In the genomic region with DNA sequence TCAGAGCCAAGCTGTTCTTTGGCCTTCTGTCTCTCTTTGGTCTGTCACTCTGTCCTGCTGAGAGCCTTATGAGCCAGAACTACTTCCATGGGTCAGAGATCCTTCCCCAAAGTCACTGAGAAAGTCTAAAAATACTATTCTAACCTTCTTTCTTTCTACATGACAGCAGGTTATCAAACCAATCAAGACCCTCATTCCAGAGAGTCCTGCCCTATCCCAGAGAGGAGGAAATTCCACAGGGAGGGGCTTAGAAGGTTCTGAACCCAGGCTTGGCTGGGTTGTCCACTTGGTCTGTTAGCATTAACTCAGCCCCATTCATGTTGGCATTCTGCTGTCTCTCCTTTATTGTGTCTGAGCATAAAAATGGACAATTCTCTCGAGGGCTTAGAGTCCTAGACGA, we compare ENCODE assay signal across 17 mouse cellular contexts. TPM values are rescaled to one million over a fixed set of nuclear protein-coding genes. Genes with fewer than 3 reads are reported as not detected.
A peak's percentile ranks its signal among the peaks of the same experiment; 100 is the strongest.
DNase-seq lines count a peak whose midpoint lies in the region; ATAC-seq lines count a peak whose summit lies in the region.
"Had no signal": no experiment of that assay in that cellular context is flagged by ENCODE, and none has a peak within 500 bp of the region (broad histone marks: within the 10 kb centered on the region; RNA-seq: fewer than 3 reads in every experiment).

No protein-coding gene starts in this region.

- H3K9me3 ChIP-seq in heart, embryonic 10.5 days: no peaks in the 10 kb centered on the region
- H3K9me3 ChIP-seq in liver, embryonic 11.5 days (ENCODE audit: control insufficient read depth, low read length): no peaks in the 10 kb centered on the region
- H3K9me3 ChIP-seq in liver, embryonic 15.5 days (replicated peaks): no peaks in the 10 kb centered on the region
- H3K9me3 ChIP-seq in intestine, embryonic 15.5 days: no peaks in the 10 kb centered on the region
- H3K9me3 ChIP-seq: embryonic facial prominence, embryonic 12.5 days; forebrain, embryonic 15.5 days; hindbrain, embryonic 13.5 days had no signal

- WGBS in heart, embryonic 10.5 days: 73% methylated on average over 2 of the region's 2 CpGs
- WGBS in liver, embryonic 11.5 days: 76% methylated on average over 2 of the region's 2 CpGs
- 62% methylated on average over 2 of the region's 2 CpGs for WGBS in liver, embryonic 15.5 days (ENCODE audit: insufficient replicate concordance)
- WGBS in intestine, embryonic 15.5 days: 53% methylated on average over 2 of the region's 2 CpGs

- H3K27me3 ChIP-seq in heart, embryonic 10.5 days (ENCODE audit: insufficient read depth, poor library complexity, severe bottlenecking): no peaks in the 10 kb centered on the region
- no peaks in the 10 kb centered on the region for H3K27me3 ChIP-seq in liver, embryonic 11.5 days (replicated peaks; ENCODE audit: control insufficient read depth, insufficient read depth, low read length)
- no peaks in the 10 kb centered on the region for H3K27me3 ChIP-seq in liver, embryonic 15.5 days
- no peaks in the 10 kb centered on the region for H3K27me3 ChIP-seq in intestine, embryonic 15.5 days (replicated peaks)
- H3K27me3 ChIP-seq: embryonic facial prominence, embryonic 12.5 days; forebrain, embryonic 15.5 days; hindbrain, embryonic 13.5 days had no signal

- DNase-seq in heart, embryonic 10.5 days (ENCODE audit: low spot score): no peak
- no peak for DNase-seq in heart, postnatal 25 days (ENCODE audit: low spot score)
- no peak for DNase-seq in liver, embryonic 11.5 days (ENCODE audit: low spot score)
- DNase-seq in liver: no peak
- no peak for DNase-seq in right cerebral cortex, postnatal 36 days (ENCODE audit: low spot score in 2 of 2)
- DNase-seq: adrenal gland, postnatal 10 days; cerebellum, adult 11-12 months; cerebellum, adult 9-10 months; cerebellum, postnatal 25 days; gastrocnemius, postnatal 10 days; heart, adult 2 months; heart, postnatal 10 days had no signal

- no peak for ATAC-seq in liver, embryonic 11.5 days (replicated peaks; ENCODE audit: low FRiP score)
- ATAC-seq in liver, embryonic 15.5 days (ENCODE audit: insufficient read depth): no peak
- ATAC-seq in intestine, embryonic 15.5 days: no peak
- ATAC-seq: forebrain, embryonic 15.5 days had no signal

- H3K27ac ChIP-seq in heart, embryonic 10.5 days: peak overlapping the region; percentile 62
- 0 out of 2 replicates have a peak overlapping the region, but pooled peaks have one; percentile 11 for H3K27ac ChIP-seq in liver, embryonic 11.5 days (ENCODE audit: low read depth, low read length)
- peak overlapping the region; percentile 95 for H3K27ac ChIP-seq in liver, embryonic 15.5 days (replicated peaks)
- H3K27ac ChIP-seq in intestine, embryonic 15.5 days: no peak overlapping the region
- H3K27ac ChIP-seq: embryonic facial prominence, embryonic 12.5 days; forebrain, embryonic 15.5 days; heart, adult 2 months; hindbrain, embryonic 13.5 days had no signal

- peaks cover 38% of the 10 kb centered on the region for H3K4me1 ChIP-seq in heart, embryonic 10.5 days
- H3K4me1 ChIP-seq in liver, embryonic 11.5 days (replicated peaks; ENCODE audit: control insufficient read depth, insufficient read depth, low read length): peaks cover 55% of the 10 kb centered on the region
- H3K4me1 ChIP-seq in liver, embryonic 15.5 days (replicated peaks): peaks cover 96% of the 10 kb centered on the region
- peaks cover 10% of the 10 kb centered on the region for H3K4me1 ChIP-seq in intestine, embryonic 15.5 days (replicated peaks)

- intact Hi-C loops in heart, postnatal 25 days (cut with DNase I): no loop called here

- H3K4me3 ChIP-seq in heart, embryonic 10.5 days: no peak overlapping the region
- H3K4me3 ChIP-seq in liver, embryonic 11.5 days (ENCODE audit: low read depth, low read length): no peak overlapping the region
- no peak overlapping the region for H3K4me3 ChIP-seq in liver, embryonic 15.5 days (replicated peaks)
- H3K4me3 ChIP-seq in intestine, embryonic 15.5 days (replicated peaks): no peak overlapping the region
- H3K4me3 ChIP-seq: embryonic facial prominence, embryonic 12.5 days; forebrain, embryonic 15.5 days; heart, adult 2 months; hindbrain, embryonic 13.5 days had no signal

- no peak overlapping the region for H3K9ac ChIP-seq in liver, embryonic 11.5 days (ENCODE audit: low read depth, low read length)
- H3K9ac ChIP-seq in liver, embryonic 15.5 days: no peak overlapping the region
- H3K9ac ChIP-seq in intestine, embryonic 15.5 days: no peak overlapping the region
- H3K9ac ChIP-seq: embryonic facial prominence, embryonic 12.5 days; forebrain, embryonic 15.5 days; hindbrain, embryonic 13.5 days had no signal

- no peak overlapping the region for H3K4me2 ChIP-seq in liver, embryonic 11.5 days
- H3K4me2 ChIP-seq in liver, embryonic 15.5 days: no peak overlapping the region
- no peak overlapping the region for H3K4me2 ChIP-seq in intestine, embryonic 15.5 days (replicated peaks)
- H3K4me2 ChIP-seq: embryonic facial prominence, embryonic 12.5 days; forebrain, embryonic 15.5 days; hindbrain, embryonic 13.5 days had no signal

- no peaks in the 10 kb centered on the region for H3K36me3 ChIP-seq in heart, embryonic 10.5 days
- no peaks in the 10 kb centered on the region for H3K36me3 ChIP-seq in liver, embryonic 11.5 days (ENCODE audit: control insufficient read depth, insufficient read depth, low read length)
- H3K36me3 ChIP-seq in liver, embryonic 15.5 days (replicated peaks): no peaks in the 10 kb centered on the region
- no peaks in the 10 kb centered on the region for H3K36me3 ChIP-seq in intestine, embryonic 15.5 days
- H3K36me3 ChIP-seq: embryonic facial prominence, embryonic 12.5 days; forebrain, embryonic 15.5 days; hindbrain, embryonic 13.5 days had no signal

RNA-seq across cellular contexts. Expression of a gene that starts 38.5 kb away (rescaled TPM):
- 5.4 and 8.3 TPM in 2 replicates for polyA plus RNA-seq in heart, embryonic 10.5 days (2016; fragmentation: Nextera tagmentation; extraction: Ambion mirVana)
- total RNA-seq in heart, postnatal 25 days (2021): 10 to 100 TPM; 80.9 to 92.0 TPM
- 14.4 and 15.8 TPM in 2 replicates for polyA plus RNA-seq in liver, embryonic 11.5 days (2014; fragmentation: Nextera tagmentation; extraction: Ambion mirVana)
- 19.0 and 19.1 TPM in 2 replicates for polyA plus RNA-seq in liver, embryonic 15.5 days (2015; fragmentation: Nextera tagmentation; extraction: Ambion mirVana)
- 4.2 and 4.3 TPM in 2 replicates for polyA plus RNA-seq in intestine, embryonic 15.5 days (2015; fragmentation: Nextera tagmentation; extraction: Ambion mirVana)
